16 mouse cellular contexts compared by ENCODE assay signal in the genomic region with DNA sequence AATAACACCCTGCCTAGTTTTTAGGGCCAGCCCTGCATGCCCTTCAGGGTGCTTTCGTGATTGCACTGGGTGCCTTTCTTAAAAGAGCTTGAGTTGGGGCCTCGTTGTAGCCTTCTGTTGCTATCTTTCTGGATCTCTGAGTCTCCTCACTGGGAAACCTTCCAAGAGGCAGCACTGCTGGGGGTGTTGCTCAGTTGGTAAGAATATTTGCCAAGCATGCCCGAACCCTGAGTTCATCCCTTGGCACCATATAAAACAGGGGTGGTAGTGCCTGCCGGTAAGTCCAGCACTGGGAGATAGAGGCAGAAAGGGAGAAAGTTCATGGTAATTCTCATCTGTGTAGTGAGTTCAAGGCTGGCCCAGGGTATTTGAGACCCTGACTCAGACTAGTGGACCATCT. TPM values are rescaled to one million over a fixed set of nuclear protein-coding genes. Genes with fewer than 3 reads are reported as not detected.
DNase-seq lines count a peak whose midpoint lies in the region; ATAC-seq lines count a peak whose summit lies in the region.
"Had no signal": no experiment of that assay in that cellular context is flagged by ENCODE, and none has a peak within 500 bp of the region (broad histone marks: within the 10 kb centered on the region; RNA-seq: fewer than 3 reads in every experiment).

No protein-coding gene starts in this region.

- DNase-seq in adrenal gland, adult (ENCODE audit: inconsistent age in 2 of 2, low spot score in 1 of 2): peak; percentile 87 to 91
- DNase-seq in adrenal gland, adult 18-20 months (ENCODE audit: low spot score in 2 of 2): no peak
- DNase-seq in hindbrain, embryonic 10.5 days (ENCODE audit: low spot score): no peak
- DNase-seq: gastrocnemius, postnatal 25 days; left cerebral cortex, postnatal 4 days; spleen, adult 18-20 months had no signal

- H3K36me3 ChIP-seq in hindbrain, embryonic 10.5 days: peaks cover 100% of the 10 kb centered on the region
- H3K36me3 ChIP-seq in hindbrain, embryonic 12.5 days: peaks cover 56% of the 10 kb centered on the region
- H3K36me3 ChIP-seq in midbrain, embryonic 12.5 days: peaks cover 70% of the 10 kb centered on the region
- peaks cover 61% of the 10 kb centered on the region for H3K36me3 ChIP-seq in midbrain, embryonic 13.5 days
- H3K36me3 ChIP-seq in neural tube, embryonic 15.5 days: peaks cover 23% of the 10 kb centered on the region
- H3K36me3 ChIP-seq in intestine, embryonic 16.5 days (ENCODE audit: control insufficient read depth, insufficient read depth, low read length): peaks cover 25% of the 10 kb centered on the region

- no peak overlapping the region for H3K4me2 ChIP-seq in hindbrain, embryonic 12.5 days (replicated peaks)
- no peak overlapping the region; the same call in 1 of the 2 replicates for H3K4me2 ChIP-seq in midbrain, embryonic 12.5 days (replicated peaks)
- H3K4me2 ChIP-seq in midbrain, embryonic 13.5 days (replicated peaks): no peak overlapping the region
- H3K4me2 ChIP-seq in neural tube, embryonic 15.5 days: no peak overlapping the region
- H3K4me2 ChIP-seq in intestine, embryonic 16.5 days (ENCODE audit: low read depth, low read length): no peak overlapping the region
- H3K4me2 ChIP-seq: heart, embryonic 11.5 days; liver, embryonic 11.5 days; lung, embryonic 14.5 days; stomach, embryonic 15.5 days had no signal

- no peak overlapping the region for H3K9ac ChIP-seq in hindbrain, embryonic 12.5 days
- H3K9ac ChIP-seq in midbrain, embryonic 12.5 days (replicated peaks): no peak overlapping the region
- H3K9ac ChIP-seq in midbrain, embryonic 13.5 days (replicated peaks): no peak overlapping the region
- no peak overlapping the region for H3K9ac ChIP-seq in neural tube, embryonic 15.5 days (replicated peaks)
- no peak overlapping the region for H3K9ac ChIP-seq in intestine, embryonic 16.5 days (ENCODE audit: low read depth, low read length)
- H3K9ac ChIP-seq: lung, embryonic 14.5 days; stomach, embryonic 15.5 days had no signal

- no peaks in the 10 kb centered on the region for H3K9me3 ChIP-seq in hindbrain, embryonic 10.5 days
- H3K9me3 ChIP-seq in hindbrain, embryonic 12.5 days (replicated peaks): no peaks in the 10 kb centered on the region
- H3K9me3 ChIP-seq in midbrain, embryonic 12.5 days: no peaks in the 10 kb centered on the region
- H3K9me3 ChIP-seq in midbrain, embryonic 13.5 days: no peaks in the 10 kb centered on the region
- no peaks in the 10 kb centered on the region for H3K9me3 ChIP-seq in neural tube, embryonic 15.5 days (replicated peaks)
- no peaks in the 10 kb centered on the region for H3K9me3 ChIP-seq in intestine, embryonic 16.5 days (ENCODE audit: control insufficient read depth, low read length)
- H3K9me3 ChIP-seq: stomach, embryonic 15.5 days had no signal

- H3K27me3 ChIP-seq in hindbrain, embryonic 10.5 days (ENCODE audit: insufficient read depth, poor library complexity, severe bottlenecking): peaks cover 22% of the 10 kb centered on the region
- peaks cover 25% of the 10 kb centered on the region for H3K27me3 ChIP-seq in hindbrain, embryonic 12.5 days
- H3K27me3 ChIP-seq in midbrain, embryonic 12.5 days: peaks cover 14% of the 10 kb centered on the region
- H3K27me3 ChIP-seq in midbrain, embryonic 13.5 days: peaks cover 12% of the 10 kb centered on the region
- H3K27me3 ChIP-seq in neural tube, embryonic 15.5 days (replicated peaks): no peaks in the 10 kb centered on the region
- no peaks in the 10 kb centered on the region for H3K27me3 ChIP-seq in intestine, embryonic 16.5 days (replicated peaks; ENCODE audit: control insufficient read depth, insufficient read depth, low read length)
- H3K27me3 ChIP-seq: CH12.LX; stomach, embryonic 15.5 days had no signal

- no peak overlapping the region for H3K4me3 ChIP-seq in hindbrain, embryonic 10.5 days
- H3K4me3 ChIP-seq in hindbrain, embryonic 12.5 days: no peak overlapping the region
- H3K4me3 ChIP-seq in midbrain, embryonic 12.5 days: no peak overlapping the region
- no peak overlapping the region for H3K4me3 ChIP-seq in midbrain, embryonic 13.5 days (replicated peaks)
- H3K4me3 ChIP-seq in neural tube, embryonic 15.5 days (replicated peaks): no peak overlapping the region
- no peak overlapping the region for H3K4me3 ChIP-seq in intestine, embryonic 16.5 days (ENCODE audit: low read length)
- H3K4me3 ChIP-seq: stomach, embryonic 15.5 days had no signal

- ATAC-seq in hindbrain, embryonic 12.5 days (ENCODE audit: low FRiP score): no peak
- ATAC-seq in midbrain, embryonic 12.5 days (ENCODE audit: low FRiP score, low read depth): no peak
- ATAC-seq in midbrain, embryonic 13.5 days: no peak
- ATAC-seq in neural tube, embryonic 15.5 days (ENCODE audit: low FRiP score): no peak
- no peak for ATAC-seq in intestine, embryonic 16.5 days

- H3K27ac ChIP-seq in hindbrain, embryonic 10.5 days: peak overlapping the region; percentile 14; the same call in 1 of the 2 replicates
- H3K27ac ChIP-seq in hindbrain, embryonic 12.5 days: no peak overlapping the region
- H3K27ac ChIP-seq in midbrain, embryonic 12.5 days (replicated peaks): peak overlapping the region; percentile 50
- H3K27ac ChIP-seq in midbrain, embryonic 13.5 days: no peak overlapping the region
- H3K27ac ChIP-seq in neural tube, embryonic 15.5 days (replicated peaks): peak overlapping the region; percentile 56; the same call in 1 of the 2 replicates
- no peak overlapping the region for H3K27ac ChIP-seq in intestine, embryonic 16.5 days (ENCODE audit: low read length)
- H3K27ac ChIP-seq: stomach, embryonic 15.5 days had no signal

- peaks cover 87% of the 10 kb centered on the region for H3K4me1 ChIP-seq in hindbrain, embryonic 10.5 days (replicated peaks)
- H3K4me1 ChIP-seq in hindbrain, embryonic 12.5 days: peaks cover 79% of the 10 kb centered on the region
- peaks cover 91% of the 10 kb centered on the region for H3K4me1 ChIP-seq in midbrain, embryonic 12.5 days
- peaks cover 94% of the 10 kb centered on the region for H3K4me1 ChIP-seq in midbrain, embryonic 13.5 days (replicated peaks)
- H3K4me1 ChIP-seq in neural tube, embryonic 15.5 days: peaks cover 74% of the 10 kb centered on the region
- H3K4me1 ChIP-seq in intestine, embryonic 16.5 days (ENCODE audit: control insufficient read depth, insufficient read depth, low read length): peaks cover 33% of the 10 kb centered on the region

- 92% methylated on average over 4 of the region's 4 CpGs for WGBS in hindbrain, embryonic 10.5 days
- 90% methylated on average over 4 of the region's 4 CpGs for WGBS in hindbrain, embryonic 12.5 days
- 90% methylated on average over 4 of the region's 4 CpGs for WGBS in midbrain, embryonic 12.5 days
- 77% methylated on average over 4 of the region's 4 CpGs for WGBS in midbrain, embryonic 13.5 days
- WGBS in neural tube, embryonic 15.5 days: 63% methylated on average over 4 of the region's 4 CpGs
- WGBS in intestine, embryonic 16.5 days: 88% methylated on average over 4 of the region's 4 CpGs

RNA-seq across cellular contexts. Expression of a gene that starts 30.1 kb away (rescaled TPM):
- total RNA-seq in adrenal gland, adult 18-20 months (2021): 100 to 1,000 TPM; 104 to 148 TPM
- polyA plus RNA-seq in hindbrain, embryonic 10.5 days (2016; fragmentation: Nextera tagmentation; extraction: Ambion mirVana): 47.4 and 56.0 TPM in 2 replicates
- 56.3 and 59.9 TPM in 2 replicates for polyA plus RNA-seq in hindbrain, embryonic 12.5 days (2016; fragmentation: Nextera tagmentation; extraction: Ambion mirVana)
- 65.9 and 71.9 TPM in 2 replicates for polyA plus RNA-seq in midbrain, embryonic 12.5 days (2016; fragmentation: Nextera tagmentation; extraction: Ambion mirVana)
- polyA plus RNA-seq in midbrain, embryonic 13.5 days (2015; fragmentation: Nextera tagmentation; extraction: Ambion mirVana): 40.7 and 50.8 TPM in 2 replicates
- polyA plus RNA-seq in neural tube, embryonic 15.5 days (2015; fragmentation: Nextera tagmentation; extraction: Ambion mirVana): 20.5 and 24.2 TPM in 2 replicates
- polyA plus RNA-seq in intestine, embryonic 16.5 days (2015; fragmentation: Nextera tagmentation; extraction: Ambion mirVana): 15.9 and 18.8 TPM in 2 replicates

Comparison
In these comparisons a context has a peak if more than half of its experiments do, and no peak if none do; other contexts are left out.
1. DNase-seq: peak in adrenal gland, adult (2 of 2); none in adrenal gland, adult 18-20 months (0 of 2) and hindbrain, embryonic 10.5 days (single experiment).
2. H3K27ac ChIP-seq: peak in hindbrain, embryonic 10.5 days (single experiment), midbrain, embryonic 12.5 days (single experiment) and neural tube, embryonic 15.5 days (single experiment); none in hindbrain, embryonic 12.5 days (single experiment), midbrain, embryonic 13.5 days (single experiment) and intestine, embryonic 16.5 days (single experiment).